Mouse (Mus musculus) cortical plate, adult 2 months (tissue): Measurements from ENCODE around the gene Sema6b.

Experiments used
- CTCF ChIP-seq: fragments of 200-500 bp; IDR thresholded peaks from 2 replicates; pipeline ENCODE4 v1.5.1; 2011; ENCODE audit warnings: mild to moderate bottlenecking, control low read depth, low read length; ENCODE audit not compliant: insufficient read depth; ENCODE audit errors: extremely low read depth
- POLR2A ChIP-seq: fragments of 200-500 bp; IDR thresholded peaks from 2 replicates; pipeline ENCODE4 v1.6.1; 2011; ENCODE audit warnings: mild to moderate bottlenecking, low read length, control low read depth; ENCODE audit not compliant: insufficient read depth; ENCODE audit errors: extremely low read depth

GRCm38 (mm10) chr17:56171456-56171855 is 31.3 kb upstream of the Sema6b start:
- TF ChIP-seq POLR2A (no peak), CTCF (no peak)
